Mouse (Mus musculus) spleen, adult 2 months (tissue): ENCODE measurements at regions not wholly inside any gene's neighbourhood (a gene's known extent, or its start where the extent isn't known, plus 50 kb on each side); places are given as distances from the start of the nearest gene placed in this dataset.

Source experiments
- CTCF ChIP-seq: fragments of 200-500 bp; IDR thresholded peaks from 2 replicates; pipeline ENCODE4 v1.5.1; 2011; ENCODE audit warnings: mild to moderate bottlenecking, inconsistent platforms; ENCODE audit not compliant: insufficient read depth, insufficient read length, insufficient replicate concordance; ENCODE audit errors: extremely low read depth
- POLR2A ChIP-seq: fragments of 200-500 bp; IDR thresholded peaks from 2 replicates; pipeline ENCODE4 v1.6.1; 2011; ENCODE audit warnings: low read depth, low read length, inconsistent platforms

- TF ChIP-seq CTCF (no peak), POLR2A (no peak)
These were observed 226.8 kb upstream of the 1700056E22Rik start for GRCm38 (mm10) chr1:184260722-184261384.
